Mouse (Mus musculus): ENCODE results near the gene Nectin1.

DNA sequence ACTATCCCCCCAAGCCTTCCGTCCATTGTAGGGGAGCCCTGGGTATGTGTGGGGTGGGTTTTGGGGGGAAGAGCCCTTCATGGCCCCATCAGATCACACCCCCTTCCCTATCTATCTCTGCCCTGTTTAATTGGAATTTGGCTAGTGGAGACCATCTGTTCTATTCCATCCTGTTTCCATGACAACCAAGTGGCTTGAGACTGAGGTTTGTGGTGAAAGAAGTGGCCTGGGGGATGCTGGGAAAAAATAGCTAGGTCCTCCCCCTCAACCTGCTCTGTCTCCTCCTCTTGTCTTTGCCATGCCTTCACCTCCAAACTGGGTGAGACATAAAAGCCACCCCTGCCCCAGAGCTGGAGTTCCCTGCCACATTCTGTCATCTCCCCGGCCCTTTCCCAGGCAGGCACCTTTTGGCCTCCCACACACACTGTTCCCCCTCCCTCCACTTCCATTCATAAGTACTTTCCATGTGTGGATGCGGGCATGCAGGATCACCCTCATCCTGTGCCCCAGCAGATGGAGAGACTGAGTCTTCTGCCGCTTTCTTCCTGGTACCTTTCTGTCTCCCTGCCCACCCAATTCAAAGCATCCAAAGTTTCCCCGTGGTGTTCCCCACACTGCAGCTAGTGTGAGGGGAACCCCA, 17.5 kb downstream of the Nectin1 start:
- TF ChIP-seq POLR2A (IDR thresholded peaks at IDR 0.05; ENCODE audit: insufficient read depth, low read length) = no peak
- no peak for TF ChIP-seq CTCF (IDR thresholded peaks at IDR 0.05; ENCODE audit: low read depth, low read length)
- no peak for TF ChIP-seq EP300 (IDR thresholded peaks at IDR 0.05; ENCODE audit: insufficient read depth, low read depth, low read length)

All from ES-Bruce4 (cell line).